Mouse (Mus musculus) spleen, adult 2 months (tissue): ENCODE measurements at regions not wholly inside any gene's neighbourhood (a gene's known extent, or its start where the extent isn't known, plus 50 kb on each side); places are given as distances from the start of the nearest gene placed in this dataset.

Source experiments
- DNase-seq, 2 experiments: peaks; one replicate each; pipeline versions ENCODE4 v3.0.0 to v3.0.0-alpha.2; 2012 to 2021; ENCODE audit warnings: low spot score in 2 of 2, low read depth in 1 of 2
- H3K27ac ChIP-seq: fragments of 200-500 bp; 2 replicates; pipeline ENCODE4 v1.5.1; 2012; ENCODE audit warnings: low read length, inconsistent platforms; ENCODE audit not compliant: insufficient read depth
- H3K27me3 ChIP-seq: fragments of 200-500 bp; 2 replicates; pipeline ENCODE4 v1.6.1; 2012; ENCODE audit warnings: mild to moderate bottlenecking, moderate library complexity, low read length, inconsistent platforms; ENCODE audit not compliant: control insufficient read depth, insufficient read depth
- H3K36me3 ChIP-seq: fragments of 200-500 bp; 2 replicates; pipeline ENCODE4 v1.6.1; 2012; ENCODE audit warnings: mild to moderate bottlenecking, low read length, inconsistent platforms; ENCODE audit not compliant: control insufficient read depth, insufficient read depth
- H3K4me1 ChIP-seq: fragments of 200-500 bp; 2 replicates; pipeline ENCODE4 v1.6.1; 2011; ENCODE audit warnings: inconsistent platforms; ENCODE audit not compliant: control insufficient read depth, insufficient read depth, insufficient read length
- H3K4me3 ChIP-seq: fragments of 200-500 bp; 2 replicates; pipeline ENCODE4 v1.5.1; 2011; ENCODE audit warnings: mild to moderate bottlenecking, inconsistent platforms; ENCODE audit not compliant: insufficient read depth, insufficient read length; ENCODE audit errors: extremely low read depth
- CTCF ChIP-seq: fragments of 200-500 bp; IDR thresholded peaks from 2 replicates; pipeline ENCODE4 v1.5.1; 2011; ENCODE audit warnings: mild to moderate bottlenecking, inconsistent platforms; ENCODE audit not compliant: insufficient read depth, insufficient read length, insufficient replicate concordance; ENCODE audit errors: extremely low read depth
- POLR2A ChIP-seq: fragments of 200-500 bp; IDR thresholded peaks from 2 replicates; pipeline ENCODE4 v1.6.1; 2011; ENCODE audit warnings: low read depth, low read length, inconsistent platforms
- WGBS: fragments of 180-500 bp; shearing (Covaris S2); methylation state at CpG from one replicate; pipeline ENCODE4 v1.1.7; 2018; 5-methylcytosine and 5-hydroxymethylcytosine counted together

DNA sequence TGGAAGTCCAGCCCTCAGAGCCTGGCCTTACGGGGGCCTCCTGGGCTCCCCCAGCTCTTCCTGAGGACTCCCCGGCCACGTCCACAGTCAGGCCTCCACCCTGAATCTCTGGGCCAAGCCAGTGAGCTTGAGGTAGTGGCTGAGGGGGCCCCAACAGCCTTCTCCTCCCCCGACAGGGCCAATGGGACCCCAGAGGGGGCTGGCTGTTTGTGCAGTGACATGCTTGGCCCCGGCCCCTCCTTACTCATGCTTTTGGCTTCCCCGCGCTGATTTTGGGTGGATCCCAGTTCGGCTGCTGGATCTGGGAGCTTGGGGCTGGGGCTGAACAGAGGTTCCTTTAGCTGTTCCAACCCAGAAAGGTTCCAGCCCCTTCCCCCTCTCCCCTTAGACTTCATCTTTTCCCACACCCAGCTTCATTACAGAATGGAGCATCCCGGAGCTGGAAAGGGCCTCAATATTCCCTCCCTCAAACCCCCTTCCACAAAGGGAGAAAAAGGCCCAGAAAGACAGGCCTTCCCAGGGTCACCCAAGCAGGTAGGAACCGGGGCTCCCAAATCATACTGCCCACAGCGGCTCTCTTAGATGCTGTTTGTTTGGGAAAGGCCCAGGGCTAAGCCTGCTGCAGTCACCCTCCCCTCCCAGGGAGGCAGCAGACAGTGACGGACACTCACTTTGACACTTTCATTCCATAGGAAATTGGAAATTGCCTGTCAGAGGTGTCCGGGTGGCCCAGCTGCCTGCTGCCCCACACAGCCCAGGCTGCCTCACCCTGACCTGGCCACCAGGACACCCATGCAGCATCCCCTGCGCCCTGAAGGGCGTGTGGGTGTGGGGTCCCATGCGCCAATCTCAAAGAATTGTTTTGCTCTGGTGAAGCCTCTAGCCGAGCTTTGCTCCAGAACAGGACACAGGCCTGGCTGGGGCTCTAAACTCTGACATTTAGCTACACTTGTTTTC is 133.7 kb downstream of the Fgf18 start:
- Histone ChIP-seq H3K27ac (no peak overlapping the region), H3K27me3 (no peaks in the 10 kb centered on the region), H3K36me3 (no peaks in the 10 kb centered on the region), H3K4me3 (no peak overlapping the region), H3K4me1 (no peaks in the 10 kb centered on the region)
- TF ChIP-seq POLR2A (no peak), CTCF (no peak)
- 83% methylated on average over 17 of the region's 17 CpGs for WGBS
- no peak for DNase-seq

DNA sequence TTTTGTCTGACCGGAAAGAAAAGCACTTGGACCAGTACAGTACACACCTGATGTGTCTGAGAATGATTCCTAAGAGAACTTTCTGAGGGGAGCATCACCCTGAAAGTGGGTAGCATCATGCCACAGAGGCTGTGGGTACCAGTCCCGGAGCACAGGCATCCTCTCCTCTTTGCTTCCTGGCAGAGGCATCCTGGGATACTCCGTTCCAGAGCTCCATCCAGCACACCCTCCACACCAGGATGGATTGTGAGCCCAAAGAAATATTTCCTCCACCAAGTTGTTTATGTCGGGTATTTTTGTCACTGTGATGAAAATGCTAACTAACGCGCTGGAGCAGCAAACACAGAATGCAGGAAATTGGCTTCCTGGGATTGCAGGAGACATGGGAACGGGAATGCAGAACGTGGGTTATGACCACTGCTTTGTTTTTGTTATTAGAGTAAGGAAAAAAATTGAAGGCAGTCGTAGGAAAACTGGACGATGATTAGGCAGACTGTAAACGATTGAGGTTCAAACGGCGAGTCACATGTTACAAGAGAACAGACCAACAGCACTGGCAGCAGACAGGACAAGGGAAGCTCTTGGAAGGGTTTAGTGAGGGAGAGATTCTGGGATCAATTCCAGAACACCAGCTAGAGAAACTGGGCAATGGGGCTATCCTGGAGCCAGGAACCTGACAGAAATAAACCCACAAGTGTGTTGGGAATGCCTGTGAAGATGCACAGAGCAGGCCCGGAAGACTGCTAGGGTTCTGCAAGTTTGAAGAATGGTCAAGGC is 134.6 kb downstream of the Fgf18 start:
- no peaks in the 10 kb centered on the region for H3K27me3 ChIP-seq
- WGBS = 76% methylated on average over 14 of the region's 14 CpGs
- no peaks in the 10 kb centered on the region for H3K4me1 ChIP-seq
- H3K36me3 ChIP-seq = no peaks in the 10 kb centered on the region
- no peak overlapping the region for H3K27ac ChIP-seq
- H3K4me3 ChIP-seq = no peak overlapping the region
- TF ChIP-seq CTCF (no peak), POLR2A (no peak)
- DNase-seq = no peak

DNA sequence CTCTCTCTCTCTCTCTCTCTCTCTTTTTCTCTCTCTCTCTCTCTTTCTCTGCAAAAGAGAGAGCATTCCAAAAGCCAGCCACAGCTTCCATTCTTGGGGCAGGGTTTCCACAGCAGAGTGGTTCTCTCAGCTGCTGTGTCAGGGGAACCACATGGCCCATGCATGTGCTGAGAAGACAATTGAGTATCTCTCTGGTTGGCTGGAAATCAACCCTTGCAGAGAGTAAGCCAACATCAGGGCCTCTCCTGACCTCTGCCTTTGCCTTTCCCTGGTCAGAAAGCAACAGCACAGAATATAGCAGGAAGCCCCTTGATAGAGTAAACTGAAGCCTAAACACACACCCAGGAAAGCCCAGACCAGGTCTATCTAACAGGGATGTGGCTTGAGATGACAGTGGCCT is 138.6 kb downstream of the Fgf18 start:
- H3K27me3 ChIP-seq = no peaks in the 10 kb centered on the region
- no peak overlapping the region for H3K27ac ChIP-seq
- no peak overlapping the region for H3K4me3 ChIP-seq
- no peak for TF ChIP-seq CTCF
- no peak for TF ChIP-seq POLR2A
- DNase-seq = no peak
- no peaks in the 10 kb centered on the region for H3K36me3 ChIP-seq
- H3K4me1 ChIP-seq = no peaks in the 10 kb centered on the region

DNA sequence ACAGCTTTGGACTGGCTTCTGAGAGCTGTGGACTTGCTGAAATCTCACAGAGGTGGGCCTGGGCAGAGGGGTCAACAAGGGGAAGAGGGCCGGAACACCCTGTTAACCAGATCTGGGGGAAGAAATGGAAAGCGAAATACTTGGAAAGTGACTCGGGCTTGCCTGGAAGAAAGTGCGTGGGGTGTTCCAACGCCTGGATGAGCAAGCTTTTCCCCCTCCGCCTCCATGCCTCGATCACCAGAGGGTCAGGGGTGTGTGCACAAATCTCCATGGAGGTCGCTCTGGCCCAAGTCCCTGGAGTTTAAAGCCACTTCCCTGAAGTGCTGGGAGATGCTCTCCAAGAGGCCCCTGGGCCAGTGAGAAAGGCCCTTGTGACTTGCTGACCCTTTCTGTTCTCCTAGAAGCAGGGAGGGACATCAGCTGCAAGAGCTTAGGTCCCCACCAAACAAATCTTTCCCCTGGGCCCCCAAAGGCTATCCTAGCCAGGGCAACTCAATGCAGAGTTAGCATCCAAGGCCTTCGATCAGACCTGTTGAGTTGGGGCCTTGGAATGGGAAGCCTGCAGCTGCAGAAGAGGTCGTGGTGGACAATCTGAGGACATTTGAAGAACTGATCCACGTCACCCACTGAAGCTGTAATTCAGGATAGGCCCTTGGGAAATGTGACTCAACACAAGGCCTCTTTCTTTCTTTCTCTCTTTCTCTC is 139.2 kb downstream of the Fgf18 start:
- Histone ChIP-seq H3K4me3 (no peak overlapping the region), H3K27ac (no peak overlapping the region; the same call in 1 of the 2 replicates), H3K36me3 (no peaks in the 10 kb centered on the region), H3K4me1 (no peaks in the 10 kb centered on the region), H3K27me3 (no peaks in the 10 kb centered on the region)
- 92% methylated on average over 11 of the region's 11 CpGs for WGBS
- TF ChIP-seq CTCF (no peak), POLR2A (no peak)
- no peak for DNase-seq

DNA sequence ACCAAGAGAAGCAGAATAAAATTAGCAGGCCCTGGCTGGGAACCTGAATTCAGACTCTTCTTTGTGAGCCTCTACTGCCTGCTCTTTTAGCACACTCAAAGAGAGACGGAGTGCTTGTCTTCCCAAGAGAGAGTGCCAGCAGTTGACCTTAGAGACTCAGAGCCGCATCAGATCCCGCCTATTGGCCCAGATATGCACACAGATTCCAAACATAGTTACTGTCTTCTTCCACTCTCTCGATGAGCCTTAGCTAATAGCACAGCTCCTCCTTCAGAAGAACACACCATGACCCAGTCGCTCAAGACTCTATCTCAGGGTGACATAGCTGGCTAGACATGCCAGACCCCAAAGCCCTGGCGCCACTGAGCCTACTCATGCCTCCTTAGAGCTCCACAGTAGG is 139.8 kb downstream of the Fgf18 start:
- Histone ChIP-seq H3K4me3 (no peak overlapping the region), H3K4me1 (no peaks in the 10 kb centered on the region), H3K36me3 (no peaks in the 10 kb centered on the region), H3K27me3 (no peaks in the 10 kb centered on the region), H3K27ac (no peak overlapping the region; the same call in 1 of the 2 replicates)
- DNase-seq = no peak
- TF ChIP-seq CTCF (no peak), POLR2A (no peak)
- WGBS = 80% methylated on average over 6 of the region's 6 CpGs

DNA sequence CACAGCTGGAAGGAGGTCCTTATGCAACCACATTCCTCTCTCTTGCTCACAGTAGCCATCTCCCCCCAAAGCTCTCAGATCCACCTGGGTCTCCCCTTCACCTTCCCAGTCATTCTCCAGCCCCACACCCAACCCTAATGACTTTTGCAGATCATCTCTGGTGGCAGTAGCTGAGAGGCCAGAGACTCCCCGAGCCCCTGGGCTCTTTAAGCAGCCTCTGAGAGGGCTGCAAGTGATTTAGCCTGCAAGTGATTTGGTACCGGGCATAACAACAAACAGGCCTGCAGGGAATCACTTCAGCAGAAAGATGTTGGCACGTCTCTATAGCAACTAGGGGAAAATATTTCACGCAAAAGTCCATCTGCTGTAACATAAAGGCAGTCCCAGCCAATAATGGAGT is 142.0 kb downstream of the Fgf18 start:
- 80% methylated on average over 4 of the region's 4 CpGs for WGBS
- DNase-seq = no peak
- TF ChIP-seq POLR2A (no peak), CTCF (no peak)
- H3K27me3 ChIP-seq = no peaks in the 10 kb centered on the region
- H3K36me3 ChIP-seq = no peaks in the 10 kb centered on the region
- H3K4me3 ChIP-seq = no peak overlapping the region
- no peak overlapping the region for H3K27ac ChIP-seq
- no peaks in the 10 kb centered on the region for H3K4me1 ChIP-seq
